Mouse (Mus musculus) embryonic fibroblast, embryonic 13.5 days (primary cell): ENCODE data around the gene Abca14.

ENCODE experiments used
- CTCF ChIP-seq: IDR thresholded peaks from 2 replicates; pipeline ENCODE4 v1.5.1; 2011; ENCODE audit warnings: mild to moderate bottlenecking, control low read depth, low read length, moderate library complexity, borderline replicate concordance; ENCODE audit not compliant: insufficient read depth
- POLR2A ChIP-seq: IDR thresholded peaks from 2 replicates; pipeline ENCODE4 v1.6.1; 2011; ENCODE audit warnings: low read depth, mild to moderate bottlenecking, control low read depth, low read length, moderate library complexity

DNA sequence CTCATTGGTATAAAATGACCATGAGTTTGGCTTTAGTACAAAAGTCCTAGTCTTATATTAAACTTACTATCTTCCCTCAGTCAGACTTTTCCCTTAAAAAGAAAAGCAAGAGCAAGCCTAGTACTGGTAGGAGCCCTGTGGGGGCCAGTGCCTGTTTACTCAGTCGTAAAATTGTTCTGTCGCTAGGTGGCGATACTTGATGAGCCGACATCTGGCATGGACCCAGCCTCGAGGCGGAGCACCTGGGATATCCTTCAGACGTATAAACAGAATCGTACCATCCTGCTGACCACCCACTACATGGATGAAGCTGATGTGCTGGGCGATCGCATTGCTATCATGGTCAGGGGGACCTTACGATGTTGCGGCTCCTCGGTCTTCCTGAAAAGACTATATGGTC is 157.4 kb downstream of the Abca14 start:
- TF ChIP-seq POLR2A (no peak), CTCF (no peak)
